Comparison of ENCODE assay signal across 10 mouse cellular contexts in the genomic region with DNA sequence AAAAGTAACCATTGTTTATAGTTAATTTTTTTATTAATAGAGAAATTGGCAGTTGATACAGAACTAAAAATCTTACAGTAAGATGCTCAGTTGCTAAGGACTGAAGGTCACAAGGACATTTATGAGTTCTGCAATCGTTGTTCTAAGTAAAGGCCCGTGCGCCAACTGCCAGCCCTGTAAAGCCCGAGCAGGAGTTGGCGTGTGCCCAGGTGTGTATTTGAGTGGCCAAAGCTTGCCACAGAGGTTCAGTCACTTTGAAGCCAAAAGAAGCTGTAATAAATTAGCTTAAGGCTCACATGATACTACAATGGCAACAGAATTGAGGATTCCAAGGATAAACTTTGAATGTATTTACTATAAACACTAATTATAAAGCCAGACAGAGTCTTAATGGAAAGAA.
A peak's percentile ranks its signal among the peaks of the same experiment; 100 is the strongest.
DNase-seq lines count a peak whose midpoint lies in the region.
"Had no signal": no experiment of that assay in that cellular context is flagged by ENCODE, and none has a peak within 500 bp of the region (broad histone marks: within the 10 kb centered on the region; RNA-seq: fewer than 3 reads in every experiment).

No protein-coding gene starts in this region.

- DNase-seq in cerebellum, postnatal 10 days: peak; percentile 64 to 74
- DNase-seq in cerebellum, adult 9-11 months: no peak
- peak; percentile 8 to 11 for DNase-seq in heart, postnatal 14 days
- no peak for DNase-seq in heart, adult 8-10 months (ENCODE audit: low spot score)
- DNase-seq in adipocyte (ENCODE audit: low spot score): peak; percentile 22
- peak; percentile 2 for DNase-seq in gonadal fat pad, adult 2 months (ENCODE audit: low read depth)
- DNase-seq: cerebellum, adult 11-12 months; gastrocnemius, postnatal 10 days; heart, postnatal 36 days; kidney, adult 8-10 months had no signal

- intact Hi-C loops in heart, postnatal 14 days (cut with DNase I): no loop called here

Comparison
In these comparisons a context has a peak if more than half of its experiments do, and no peak if none do; other contexts are left out.
1. DNase-seq: peak in cerebellum, postnatal 10 days (2 of 2), heart, postnatal 14 days (2 of 2), adipocyte (single experiment) and gonadal fat pad, adult 2 months (single experiment); none in cerebellum, adult 9-11 months (single experiment) and heart, adult 8-10 months (single experiment).